ENCODE assay signal across 19 mouse cellular contexts in genomic region chr15:103454449-103454848, GRCm38 (mm10). TPM values are rescaled to one million over a fixed set of nuclear protein-coding genes. Genes with fewer than 3 reads are reported as not detected.
DNase-seq lines count a peak whose midpoint lies in the region; ATAC-seq and TF ChIP-seq lines count a peak whose summit lies in the region.
"Had no signal": no experiment of that assay in that cellular context is flagged by ENCODE, and none has a peak within 500 bp of the region (broad histone marks: within the 10 kb centered on the region; RNA-seq: fewer than 3 reads in every experiment).

No protein-coding gene starts in this region.

- TF ChIP-seq EP300 in liver, embryonic 14.5 days (IDR thresholded peaks at IDR 0.05; ENCODE audit: low read depth): no peak

- no peaks in the 10 kb centered on the region for H3K36me3 ChIP-seq in heart, embryonic 11.5 days (ENCODE audit: control insufficient read depth, insufficient read depth, low read length)
- H3K36me3 ChIP-seq in liver, embryonic 14.5 days (replicated peaks; ENCODE audit: control insufficient read depth, insufficient read depth, low read depth): no peaks in the 10 kb centered on the region
- no peaks in the 10 kb centered on the region for H3K36me3 ChIP-seq in hindbrain, embryonic 16.5 days (ENCODE audit: control insufficient read depth, insufficient read depth, low read length)
- H3K36me3 ChIP-seq: embryonic facial prominence, embryonic 13.5 days; midbrain, embryonic 13.5 days; neural tube, embryonic 13.5 days had no signal

- H3K27me3 ChIP-seq in heart, embryonic 11.5 days (ENCODE audit: control insufficient read depth, insufficient read depth, low read length): no peaks in the 10 kb centered on the region
- no peaks in the 10 kb centered on the region for H3K27me3 ChIP-seq in liver, embryonic 14.5 days (ENCODE audit: control insufficient read depth, insufficient read depth, low read length)
- no peaks in the 10 kb centered on the region for H3K27me3 ChIP-seq in hindbrain, embryonic 16.5 days (replicated peaks; ENCODE audit: control insufficient read depth, insufficient read depth, low read length)
- H3K27me3 ChIP-seq: embryonic facial prominence, embryonic 13.5 days; midbrain, embryonic 13.5 days; neural tube, embryonic 13.5 days had no signal

- H3K4me2 ChIP-seq in heart, embryonic 11.5 days: no peak overlapping the region
- peak overlapping the region; percentile 33 for H3K4me2 ChIP-seq in liver, embryonic 14.5 days (ENCODE audit: low read depth)
- H3K4me2 ChIP-seq in hindbrain, embryonic 16.5 days (ENCODE audit: low read length): no peak overlapping the region
- H3K4me2 ChIP-seq: embryonic facial prominence, embryonic 13.5 days; lung, embryonic 14.5 days; midbrain, embryonic 13.5 days; neural tube, embryonic 13.5 days had no signal

- H3K4me3 ChIP-seq in heart, embryonic 11.5 days (ENCODE audit: low read depth, low read length): no peak overlapping the region
- H3K4me3 ChIP-seq in liver, embryonic 14.5 days (ENCODE audit: insufficient read depth in 1 of 2, low read depth in 2 of 2, low read length in 2 of 2): peak overlapping the region; percentile 18 to 39; a peak in 3 of 4 replicates
- H3K4me3 ChIP-seq in hindbrain, embryonic 16.5 days (ENCODE audit: low read length): no peak overlapping the region
- H3K4me3 ChIP-seq: embryonic facial prominence, embryonic 13.5 days; heart, adult 2 months; layer of hippocampus, adult 2 months; midbrain, embryonic 13.5 days; neural tube, embryonic 13.5 days had no signal

- no peak overlapping the region for H3K27ac ChIP-seq in heart, embryonic 11.5 days (ENCODE audit: low read depth, low read length)
- no peak overlapping the region for H3K27ac ChIP-seq in liver, embryonic 14.5 days
- H3K27ac ChIP-seq in hindbrain, embryonic 16.5 days (ENCODE audit: low read depth, low read length): no peak overlapping the region
- H3K27ac ChIP-seq: embryonic facial prominence, embryonic 13.5 days; heart, adult 2 months; layer of hippocampus, adult 2 months; midbrain, embryonic 13.5 days; neural tube, embryonic 13.5 days had no signal

- no peaks in the 10 kb centered on the region for H3K9me3 ChIP-seq in heart, embryonic 11.5 days (replicated peaks; ENCODE audit: control insufficient read depth, low read length)
- no peaks in the 10 kb centered on the region for H3K9me3 ChIP-seq in liver, embryonic 14.5 days (ENCODE audit: control insufficient read depth, low read length)
- no peaks in the 10 kb centered on the region for H3K9me3 ChIP-seq in hindbrain, embryonic 16.5 days (ENCODE audit: control insufficient read depth, low read length)
- H3K9me3 ChIP-seq: embryonic facial prominence, embryonic 13.5 days; midbrain, embryonic 13.5 days; neural tube, embryonic 13.5 days had no signal

- H3K9ac ChIP-seq in heart, embryonic 11.5 days (ENCODE audit: low read depth, low read length): no peak overlapping the region
- H3K9ac ChIP-seq in liver, embryonic 14.5 days (replicated peaks): no peak overlapping the region
- H3K9ac ChIP-seq in hindbrain, embryonic 16.5 days (ENCODE audit: low read depth, low read length): no peak overlapping the region
- H3K9ac ChIP-seq: embryonic facial prominence, embryonic 13.5 days; lung, embryonic 14.5 days; midbrain, embryonic 13.5 days; neural tube, embryonic 13.5 days had no signal

- DNase-seq in heart, adult 11 months: peak; percentile 52
- DNase-seq in thymus, postnatal 0 days (ENCODE audit: low spot score): peak; percentile 29
- no peak for DNase-seq in thymus, postnatal 36 days
- no peak for DNase-seq in liver, embryonic 14.5 days (ENCODE audit: low read depth in 3 of 3, low spot score in 3 of 3)
- DNase-seq in ovary, adult 18-20 months (ENCODE audit: low spot score): no peak
- no peak for DNase-seq in kidney, adult 11 months
- DNase-seq: cerebellum, postnatal 36 days; kidney, adult 8-10 months; lung, embryonic 14.5 days had no signal

- no peak for ATAC-seq in heart, embryonic 11.5 days (replicated peaks; ENCODE audit: insufficient number of reproducible peaks, low FRiP score, low TSS enrichment)
- ATAC-seq in liver, embryonic 14.5 days (ENCODE audit: insufficient read depth): no peak
- no peak for ATAC-seq in hindbrain, embryonic 16.5 days
- ATAC-seq: midbrain, embryonic 13.5 days; Patski had no signal

- TF ChIP-seq CTCF in liver, embryonic 14.5 days (IDR thresholded peaks at IDR 0.05; ENCODE audit: low read depth): no peak

- WGBS in heart, embryonic 11.5 days (ENCODE audit: insufficient replicate concordance): 75% methylated on average over 6 of the region's 6 CpGs
- WGBS in liver, embryonic 14.5 days (ENCODE audit: insufficient replicate concordance): 31% methylated on average over 6 of the region's 6 CpGs
- 87% methylated on average over 6 of the region's 6 CpGs for WGBS in hindbrain, embryonic 16.5 days

- no peaks in the 10 kb centered on the region for H3K4me1 ChIP-seq in heart, embryonic 11.5 days (ENCODE audit: control insufficient read depth, insufficient read depth, low read length)
- 0 out of 4 replicates have a peak, but pooled peaks cover 0 to 2% of the 10 kb centered on the region in 2 experiments for H3K4me1 ChIP-seq in liver, embryonic 14.5 days (replicated peaks; ENCODE audit: control insufficient read depth in 2 of 2, insufficient read depth in 2 of 2, low read length in 1 of 2)
- H3K4me1 ChIP-seq in hindbrain, embryonic 16.5 days (ENCODE audit: control insufficient read depth, insufficient read depth, low read depth, low read length): no peaks in the 10 kb centered on the region
- H3K4me1 ChIP-seq: embryonic facial prominence, embryonic 13.5 days; midbrain, embryonic 13.5 days; neural tube, embryonic 13.5 days had no signal

RNA-seq across cellular contexts. Expression of gene Nckap1l, which starts 0.9 kb away (rescaled TPM):
- 0.87 and 1.9 TPM in 2 replicates for polyA plus RNA-seq in heart, embryonic 11.5 days (2014; fragmentation: Nextera tagmentation; extraction: Ambion mirVana)
- polyA plus RNA-seq in thymus, postnatal 0 days (2015; fragmentation: Nextera tagmentation; extraction: Ambion mirVana): 55.5 and 57.3 TPM in 2 replicates
- 4.9 and 5.6 TPM in 2 replicates for polyA plus RNA-seq in liver, embryonic 14.5 days (2012; rRNA removed)
- 5.9 and 6.1 TPM in 2 replicates for polyA plus RNA-seq in liver, embryonic 14.5 days (2014; fragmentation: Nextera tagmentation; extraction: Ambion mirVana)
- polyA plus RNA-seq in hindbrain, embryonic 16.5 days (2015; fragmentation: Nextera tagmentation; extraction: Ambion mirVana): 1.7 and 1.9 TPM in 2 replicates

RNA-seq across cellular contexts. Expression of gene Gtsf2, which starts 6.2 kb away (rescaled TPM):
- polyA plus RNA-seq in heart, embryonic 11.5 days (2014; fragmentation: Nextera tagmentation; extraction: Ambion mirVana): not detected in 2 replicates
- polyA plus RNA-seq in thymus, postnatal 0 days (2015; fragmentation: Nextera tagmentation; extraction: Ambion mirVana): 0.20 and 0.49 TPM in 2 replicates
- not detected in 2 replicates for polyA plus RNA-seq in liver, embryonic 14.5 days (2012; rRNA removed)
- not detected in 2 replicates for polyA plus RNA-seq in liver, embryonic 14.5 days (2014; fragmentation: Nextera tagmentation; extraction: Ambion mirVana)
- polyA plus RNA-seq in hindbrain, embryonic 16.5 days (2015; fragmentation: Nextera tagmentation; extraction: Ambion mirVana): 0.45 and 1.0 TPM in 2 replicates
- polyA plus RNA-seq: C2C12; embryonic facial prominence, embryonic 13.5 days; heart, adult 2 months; lung, embryonic 14.5 days; midbrain, embryonic 13.5 days; neural tube, embryonic 13.5 days had no signal

RNA-seq across cellular contexts. Expression of gene Gtsf1, which starts 24.2 kb away (rescaled TPM):
- polyA plus RNA-seq in heart, embryonic 11.5 days (2014; fragmentation: Nextera tagmentation; extraction: Ambion mirVana): 38.0 and 38.5 TPM in 2 replicates
- 0.19 TPM in 1 of 2 replicates, not detected in the other for polyA plus RNA-seq in thymus, postnatal 0 days (2015; fragmentation: Nextera tagmentation; extraction: Ambion mirVana)
- not detected in 2 replicates for polyA plus RNA-seq in liver, embryonic 14.5 days (2012; rRNA removed)
- polyA plus RNA-seq in liver, embryonic 14.5 days (2014; fragmentation: Nextera tagmentation; extraction: Ambion mirVana): not detected in 2 replicates
- polyA plus RNA-seq in hindbrain, embryonic 16.5 days (2015; fragmentation: Nextera tagmentation; extraction: Ambion mirVana): 0.31 TPM in 1 of 2 replicates, not detected in the other
- polyA plus RNA-seq: embryonic facial prominence, embryonic 13.5 days; forebrain, embryonic 11.5 days; lung, embryonic 14.5 days; midbrain, embryonic 13.5 days; neural tube, embryonic 13.5 days; Patski had no signal

RNA-seq across cellular contexts. Expression of gene Pde1b, which starts 48.4 kb away (rescaled TPM):
- polyA plus RNA-seq in heart, embryonic 11.5 days (2014; fragmentation: Nextera tagmentation; extraction: Ambion mirVana): 4.0 and 4.3 TPM in 2 replicates
- polyA plus RNA-seq in thymus, postnatal 0 days (2015; fragmentation: Nextera tagmentation; extraction: Ambion mirVana): 2.6 and 3.6 TPM in 2 replicates
- 0.83 and 1.0 TPM in 2 replicates for polyA plus RNA-seq in liver, embryonic 14.5 days (2012; rRNA removed)
- 0.11 and 0.19 TPM in 2 replicates for polyA plus RNA-seq in liver, embryonic 14.5 days (2014; fragmentation: Nextera tagmentation; extraction: Ambion mirVana)
- polyA plus RNA-seq in hindbrain, embryonic 16.5 days (2015; fragmentation: Nextera tagmentation; extraction: Ambion mirVana): 89.3 and 91.0 TPM in 2 replicates

Comparison
In these comparisons a context has a peak if more than half of its experiments do, and no peak if none do; other contexts are left out.
1. DNase-seq: peak in heart, adult 11 months (single experiment) and thymus, postnatal 0 days (single experiment); none in thymus, postnatal 36 days (0 of 2), liver, embryonic 14.5 days (0 of 3), ovary, adult 18-20 months (single experiment) and kidney, adult 11 months (single experiment).
2. H3K4me3 ChIP-seq: peak in liver, embryonic 14.5 days (2 of 2); none in heart, embryonic 11.5 days (single experiment) and hindbrain, embryonic 16.5 days (single experiment).
3. RNA of gene Gtsf1, which starts 24.2 kb away (polyA plus RNA-seq): 38.0 to 38.5 TPM in heart, embryonic 11.5 days; 0.19 TPM in thymus, postnatal 0 days, 0.31 TPM in hindbrain, embryonic 16.5 days and not detected in liver, embryonic 14.5 days; every median in the first group is over 10 times any median in the second.